Mouse (Mus musculus) 416B (cell line): ENCODE measurements around the gene Tns4.

Experiments used
- DNase-seq: peaks from one replicate; pipeline ENCODE4 v3.0.0; 2011; ENCODE audit warnings: low read depth

Tns4 gene

DNA sequence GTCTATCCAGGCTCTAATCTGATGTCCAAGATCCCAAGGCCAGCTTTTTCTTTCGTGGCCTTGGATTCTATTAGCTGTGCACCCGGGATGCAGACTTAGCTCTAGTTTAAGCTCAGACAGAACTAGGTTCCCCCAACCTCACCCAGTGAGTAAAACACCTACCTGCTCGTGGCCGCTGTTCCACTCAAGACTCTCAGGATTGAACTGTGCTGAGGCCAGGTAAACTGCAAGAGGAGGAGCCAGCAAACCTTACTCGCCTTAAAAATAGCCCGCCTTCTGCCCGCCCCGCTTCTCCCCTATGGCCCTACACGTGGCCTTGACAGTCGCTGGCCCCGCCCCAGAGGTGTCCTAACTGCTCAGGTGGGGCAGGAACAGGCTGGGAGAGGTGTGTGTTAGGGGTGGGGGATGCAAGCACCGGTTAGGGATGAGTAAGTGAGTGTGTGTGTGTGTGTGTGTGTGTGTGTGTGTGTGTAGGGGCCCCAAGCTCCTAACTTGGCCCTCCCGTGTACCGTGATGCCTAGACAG lies at the start of gene Tns4:
Tns4 (minus strand) TSS at position 230 of the 525 bp plus-strand sequence.
- no peak for DNase-seq

GRCm38 (mm10) chr11:99137385-99137784 lies 48.3 kb upstream of the Tns4 start:
- no peak for DNase-seq

DNA sequence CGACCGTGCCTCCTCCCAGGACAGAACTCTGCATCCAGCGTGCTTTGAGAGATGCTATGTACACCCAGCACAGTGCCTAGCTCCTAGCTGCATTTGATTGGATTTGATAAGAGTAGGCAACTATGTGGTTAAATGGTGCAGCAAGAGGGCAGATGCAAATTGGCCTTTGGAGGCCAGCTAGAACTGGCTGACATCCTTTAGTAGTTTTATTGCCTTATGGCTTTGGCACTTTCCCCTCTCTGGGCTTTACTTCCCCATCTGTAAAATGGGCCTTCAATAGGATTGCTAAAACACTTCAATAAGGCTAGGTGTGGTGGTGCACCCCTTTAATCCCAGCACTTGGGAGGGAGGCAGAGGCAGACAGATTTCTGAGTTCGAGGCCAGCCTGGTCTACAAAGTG lies 47.9 kb upstream of the Tns4 start:
- DNase-seq = no peak

- DNase-seq = no peak
These were observed 47.3 kb upstream of the Tns4 start for GRCm38 (mm10) chr11:99136361-99136760.

GRCm38 (mm10) chr11:99135047-99135440 lies 45.9 kb upstream of the Tns4 start:
- DNase-seq = no peak

DNA sequence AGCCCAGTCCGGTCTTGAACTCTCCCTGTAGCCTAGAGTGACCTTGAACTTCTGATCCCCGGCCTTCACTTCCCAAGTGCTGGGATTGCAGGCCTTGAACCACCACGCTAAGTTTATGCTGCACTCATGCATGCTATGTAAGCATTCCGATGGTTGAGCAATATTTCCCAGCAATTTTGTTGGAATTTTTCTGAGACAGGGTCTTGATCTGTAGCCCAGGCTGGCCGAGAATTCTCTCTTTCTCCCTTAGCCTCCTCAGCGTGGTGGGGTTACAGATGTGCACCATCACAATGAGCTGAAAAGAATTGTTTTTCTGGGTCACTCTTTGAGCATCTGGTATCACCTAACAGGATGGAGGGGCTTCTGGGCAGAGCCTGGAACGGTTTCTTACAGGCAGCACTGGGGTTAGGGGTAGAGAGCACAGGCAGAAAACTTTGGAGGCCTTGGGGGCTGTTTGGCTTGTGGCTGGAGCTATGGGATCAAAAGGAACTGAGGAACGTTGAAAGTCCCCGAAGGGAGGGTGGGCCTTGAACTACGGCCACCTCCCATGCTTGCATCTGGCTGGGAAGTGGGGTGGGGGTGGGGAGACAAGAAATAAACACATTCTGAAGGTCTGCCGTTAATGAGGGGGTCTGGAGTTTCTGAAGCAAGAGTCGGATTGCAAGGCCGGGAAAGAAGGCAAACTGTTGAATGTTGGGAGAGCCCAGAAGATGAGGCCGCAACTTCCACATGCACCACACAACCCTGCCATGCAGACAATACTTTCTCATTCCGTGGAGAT lies 45.4 kb upstream of the Tns4 start:
- no peak for DNase-seq

DNA sequence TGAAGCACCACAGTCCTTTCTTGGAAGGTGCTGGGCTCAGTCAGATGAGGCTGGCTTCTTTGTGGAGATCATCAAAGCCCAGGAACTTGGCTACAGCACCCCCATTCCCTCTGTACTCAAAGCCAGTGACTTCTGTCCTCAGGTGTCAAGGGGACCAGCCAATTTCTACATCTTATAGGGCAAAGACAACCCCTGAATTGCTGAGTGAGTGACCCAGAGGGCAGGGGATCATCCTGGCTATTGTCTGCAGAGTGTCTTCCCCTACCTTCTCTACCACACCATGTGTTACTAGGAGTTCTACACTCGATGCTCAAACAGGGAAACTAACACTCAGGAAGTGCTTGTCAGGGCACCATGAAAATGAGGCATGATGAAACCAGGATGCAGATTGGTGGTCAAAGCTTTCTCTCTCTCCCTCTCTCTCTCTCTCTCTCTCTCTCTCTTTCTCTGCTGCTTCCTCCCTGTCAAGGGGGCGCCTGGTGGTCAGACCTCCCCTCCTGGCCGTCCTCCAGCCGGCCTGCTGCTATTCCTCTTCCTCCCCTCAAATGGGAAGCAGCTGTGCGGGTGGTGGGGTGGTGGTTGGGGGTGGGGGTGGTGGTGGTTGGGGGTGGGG lies 44.3 kb upstream of the Tns4 start:
- DNase-seq = peak; percentile 75

- no peak for DNase-seq
These were observed 43.1 kb upstream of the Tns4 start for GRCm38 (mm10) chr11:99132091-99132730.

- DNase-seq = no peak
These were observed 42.3 kb upstream of the Tns4 start for GRCm38 (mm10) chr11:99131463-99131840.

- DNase-seq = no peak
These were observed 41.8 kb upstream of the Tns4 start for GRCm38 (mm10) chr11:99130736-99131462.

- no peak for DNase-seq
These were observed 40.2 kb upstream of the Tns4 start for GRCm38 (mm10) chr11:99129287-99129686.

GRCm38 (mm10) chr11:99127785-99128682 lies 38.9 kb upstream of the Tns4 start:
- DNase-seq = peak; percentile 60

- DNase-seq = no peak
These were observed 37.6 kb upstream of the Tns4 start for GRCm38 (mm10) chr11:99126482-99127253.

- DNase-seq = no peak
These were observed 35.5 kb upstream of the Tns4 start for GRCm38 (mm10) chr11:99124635-99125029.

GRCm38 (mm10) chr11:99123977-99124634 lies 35.0 kb upstream of the Tns4 start:
- peak; percentile 88 for DNase-seq

DNA sequence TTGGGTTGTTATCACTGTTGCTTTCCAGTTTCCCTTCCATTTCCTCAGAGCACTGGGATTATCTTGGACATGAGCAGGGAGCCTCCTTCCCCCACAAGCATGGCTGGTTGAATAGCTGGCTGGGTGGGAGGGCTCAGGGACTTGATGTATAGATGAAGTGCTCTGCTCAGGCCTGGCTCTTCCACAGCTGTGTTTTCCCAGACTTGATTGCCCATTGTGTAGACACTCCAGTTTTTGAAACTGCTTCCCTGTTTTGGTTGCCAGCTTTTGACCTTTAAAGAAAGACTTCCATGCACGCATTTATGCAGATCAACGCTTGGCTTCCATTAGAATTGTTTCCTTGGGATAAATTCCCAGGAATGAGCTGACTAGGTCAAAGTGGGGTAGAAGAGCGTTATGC lies 33.6 kb upstream of the Tns4 start:
- no peak for DNase-seq

DNA sequence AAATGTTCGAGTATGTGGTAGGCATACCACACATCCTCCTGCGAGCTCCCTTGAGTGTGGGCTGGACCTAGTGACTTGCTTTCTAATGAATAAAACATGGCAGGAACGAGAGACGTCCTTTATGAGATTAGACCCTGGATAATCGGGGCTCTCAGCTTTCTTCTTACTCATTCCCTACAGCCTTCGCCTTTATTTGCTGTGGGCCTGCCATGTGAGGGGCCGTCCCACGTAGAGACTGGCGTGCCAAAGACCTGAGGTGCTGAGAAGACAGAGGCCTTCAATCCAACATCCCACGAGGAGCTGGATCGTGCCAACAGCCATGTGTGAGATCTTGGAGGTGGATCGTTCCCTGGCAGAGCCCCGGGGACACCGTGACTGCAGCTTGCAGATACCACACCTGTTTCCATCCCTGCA lies 32.1 kb upstream of the Tns4 start:
- no peak for DNase-seq

- no peak for DNase-seq
These were observed 31.6 kb upstream of the Tns4 start for GRCm38 (mm10) chr11:99120524-99121217.

DNA sequence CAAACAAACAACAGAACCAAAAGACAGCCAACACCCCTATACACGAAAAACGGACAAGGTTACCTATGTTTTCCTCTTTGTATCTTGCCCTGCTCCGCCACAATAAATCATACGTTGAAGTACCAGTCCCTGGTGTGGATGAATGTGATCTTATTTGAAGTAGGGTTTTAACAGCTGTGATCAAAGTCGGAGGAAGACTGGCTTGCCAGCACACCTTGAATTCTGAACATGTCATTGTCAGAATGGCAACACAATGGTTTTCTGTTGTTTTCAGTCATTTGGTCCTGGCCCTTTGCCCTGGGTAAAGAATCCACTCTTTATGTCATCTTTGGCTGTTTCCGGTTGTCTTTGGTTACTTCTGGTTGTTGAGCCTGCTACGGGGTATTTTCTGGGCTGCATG lies 29.9 kb upstream of the Tns4 start:
- no peak for DNase-seq
